8 mouse cellular contexts compared by ENCODE assay signal in the genomic region with DNA sequence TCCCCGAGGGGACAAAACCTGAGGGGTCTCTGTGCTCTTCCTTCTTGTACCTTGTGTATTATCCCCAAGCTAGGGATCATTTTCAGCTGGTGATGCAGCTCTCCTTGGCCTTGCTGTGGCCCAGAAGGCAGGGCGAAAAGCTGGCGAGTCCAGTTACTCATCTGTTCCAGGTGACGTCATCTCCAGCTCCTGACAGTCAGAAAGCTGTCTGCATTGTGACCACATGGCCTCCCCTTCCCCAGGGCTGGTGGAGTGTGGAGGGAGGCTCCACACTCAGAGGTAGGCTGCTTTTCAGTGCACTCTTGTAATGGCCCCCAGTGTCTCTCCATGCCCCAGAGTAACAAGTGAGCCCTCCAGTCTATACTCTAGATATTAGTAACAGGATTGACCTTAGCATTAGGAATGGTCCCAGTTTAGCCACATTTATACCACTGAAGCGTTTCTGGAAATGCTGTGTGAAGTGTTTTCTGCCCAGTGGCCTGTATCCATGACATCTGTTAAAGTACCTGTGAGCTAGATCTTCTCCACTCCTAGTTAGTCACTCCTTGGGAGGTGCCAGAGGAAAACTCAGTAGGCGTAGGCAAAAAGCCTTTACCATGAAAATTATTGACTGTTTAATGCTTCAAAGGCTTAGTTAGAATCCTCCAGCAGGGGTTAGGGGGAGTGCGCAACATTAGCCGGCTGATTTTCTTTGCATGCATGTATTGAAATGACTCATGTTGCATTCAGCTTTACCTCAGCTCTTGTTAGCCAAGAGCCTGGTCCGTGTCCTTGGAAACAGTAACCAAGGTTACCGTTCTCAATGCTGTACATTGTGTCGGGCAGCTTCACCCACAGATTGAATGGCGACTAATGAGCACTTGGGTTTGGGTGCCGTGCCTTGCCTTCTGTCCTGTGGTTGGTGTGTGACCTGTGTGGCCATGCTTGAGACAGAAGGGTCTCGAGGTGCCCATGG. TPM values are rescaled to one million over a fixed set of nuclear protein-coding genes. Genes with fewer than 3 reads are reported as not detected.
DNase-seq lines count a peak whose midpoint lies in the region; ATAC-seq lines count a peak whose summit lies in the region.

No protein-coding gene starts in this region.

- H3K4me1 ChIP-seq in forebrain, embryonic 13.5 days, result peaks cover 57% of the 10 kb centered on the region
- peaks cover 32% of the 10 kb centered on the region for H3K4me1 ChIP-seq in neural tube, embryonic 15.5 days

- no peaks in the 10 kb centered on the region for H3K9me3 ChIP-seq in forebrain, embryonic 13.5 days (replicated peaks)
- H3K9me3 ChIP-seq in neural tube, embryonic 15.5 days (replicated peaks), result no peaks in the 10 kb centered on the region

- H3K9ac ChIP-seq in forebrain, embryonic 13.5 days, result 0 out of 2 replicates have a peak overlapping the region, but pooled peaks have one; percentile 17
- no peak overlapping the region for H3K9ac ChIP-seq in neural tube, embryonic 15.5 days (replicated peaks)

- H3K4me2 ChIP-seq in forebrain, embryonic 13.5 days, result peak overlapping the region; percentile 33
- H3K4me2 ChIP-seq in neural tube, embryonic 15.5 days, result no peak overlapping the region

- peaks cover 36% of the 10 kb centered on the region for H3K36me3 ChIP-seq in forebrain, embryonic 13.5 days (ENCODE audit: poor library complexity, severe bottlenecking)
- H3K36me3 ChIP-seq in neural tube, embryonic 15.5 days, result peaks cover 29% of the 10 kb centered on the region

- WGBS in forebrain, embryonic 13.5 days, result 7% methylated on average over 14 of the region's 14 CpGs
- WGBS in neural tube, embryonic 15.5 days, result 19% methylated on average over 14 of the region's 14 CpGs

- peak; percentile 81 to 83 for DNase-seq in cerebellum, postnatal 10 days
- DNase-seq in cerebellum, adult 11-12 months, result no peak
- peak; percentile 72 for DNase-seq in ZHBTc4 (ENCODE audit: low read depth, low spot score)
- peak; percentile 53 to 60 for DNase-seq in layer of hippocampus, postnatal 36 days
- no peak for DNase-seq in urinary bladder, adult 18-20 months (ENCODE audit: low spot score in 2 of 2)
- no peak for DNase-seq in cerebellum, adult 9-10 months

- no peak overlapping the region for H3K4me3 ChIP-seq in forebrain, embryonic 13.5 days
- H3K4me3 ChIP-seq in neural tube, embryonic 15.5 days (replicated peaks), result no peak overlapping the region

- ATAC-seq in forebrain, embryonic 13.5 days, result peak; percentile 94
- peak; percentile 89 for ATAC-seq in neural tube, embryonic 15.5 days (ENCODE audit: low FRiP score)

- peak overlapping the region; percentile 94 for H3K27ac ChIP-seq in forebrain, embryonic 13.5 days
- peak overlapping the region; percentile 69 for H3K27ac ChIP-seq in neural tube, embryonic 15.5 days (replicated peaks)

- H3K27me3 ChIP-seq in forebrain, embryonic 13.5 days, result no peaks in the 10 kb centered on the region
- H3K27me3 ChIP-seq in neural tube, embryonic 15.5 days (replicated peaks), result no peaks in the 10 kb centered on the region

RNA-seq across cellular contexts. Expression of gene Dusp14, which starts 26.0 kb away (rescaled TPM):
- polyA plus RNA-seq in forebrain, embryonic 13.5 days (2015; fragmentation: Nextera tagmentation; extraction: Ambion mirVana), result 27.6 and 33.8 TPM in 2 replicates
- total RNA-seq in layer of hippocampus, postnatal 36 days (2021), result 10 to 100 TPM; 30.2 to 34.3 TPM
- polyA plus RNA-seq in neural tube, embryonic 15.5 days (2015; fragmentation: Nextera tagmentation; extraction: Ambion mirVana), result 6.0 and 11.5 TPM in 2 replicates

Comparison
In these comparisons a context has a peak if more than half of its experiments do, and no peak if none do; other contexts are left out.
1. DNase-seq: peak in cerebellum, postnatal 10 days (2 of 2), ZHBTc4 (single experiment) and layer of hippocampus, postnatal 36 days (2 of 2); none in cerebellum, adult 11-12 months (single experiment), urinary bladder, adult 18-20 months (0 of 2) and cerebellum, adult 9-10 months (single experiment).